Comparison of ENCODE assay signal across 21 mouse cellular contexts in genomic region chr4:41260691-41261090, GRCm38 (mm10). TPM values are rescaled to one million over a fixed set of nuclear protein-coding genes. Genes with fewer than 3 reads are reported as not detected.
DNase-seq lines count a peak whose midpoint lies in the region; TF ChIP-seq lines count a peak whose summit lies in the region.
"Had no signal": no experiment of that assay in that cellular context is flagged by ENCODE, and none has a peak within 500 bp of the region (broad histone marks: within the 10 kb centered on the region; RNA-seq: fewer than 3 reads in every experiment).

No protein-coding gene starts in this region.

- H3K4me3 ChIP-seq in layer of hippocampus, adult 2 months, result no peak overlapping the region
- H3K4me3 ChIP-seq: embryonic facial prominence, embryonic 13.5 days; embryonic facial prominence, embryonic 15.5 days; erythroblast, embryonic 14.5 days; forebrain, embryonic 10.5 days; forebrain, embryonic 12.5 days had no signal

- H3K27ac ChIP-seq in layer of hippocampus, adult 2 months, result no peak overlapping the region
- H3K27ac ChIP-seq: embryonic facial prominence, embryonic 13.5 days; embryonic facial prominence, embryonic 15.5 days; forebrain, embryonic 10.5 days; forebrain, embryonic 12.5 days had no signal

- DNase-seq in adrenal gland, adult 2 months, result peak; percentile 29
- no peak for DNase-seq in adrenal gland, postnatal 14 days
- DNase-seq in layer of hippocampus, adult 2 months (ENCODE audit: low spot score in 2 of 2), result no peak
- no peak for DNase-seq in layer of hippocampus, adult 11-12 months (ENCODE audit: low spot score)
- DNase-seq in NIH3T3 (ENCODE audit: low read depth), result peak; percentile 32
- no peak for DNase-seq in cerebellum, adult 9-11 months
- DNase-seq in cerebellum, postnatal 25 days, result no peak
- DNase-seq: adrenal gland, adult 8-10 months; adrenal gland, postnatal 25 days; B cell, adult 2 months; cerebellum, adult 11 months; cerebellum, adult 18-20 months; cerebellum, adult 8-10 months; cerebellum, postnatal 10 days; cerebellum, postnatal 36 days; embryo, embryonic 11 days had no signal

- TF ChIP-seq CTCF in layer of hippocampus, adult 2 months (conservative IDR thresholded peaks at IDR 0.05), result 0 out of 2 replicates have a peak, but pooled peaks have one; percentile 5

RNA-seq across cellular contexts. Expression of gene Ubap2, which starts 14.3 kb away (rescaled TPM):
- 10 to 100 TPM; 34.4 to 42.4 TPM for total RNA-seq in adrenal gland, adult 2 months (2021)
- 206 and 245 TPM in 2 replicates for polyA plus RNA-seq in adrenal gland, adult 2 months (2012; rRNA removed)
- total RNA-seq in adrenal gland, postnatal 14 days (2021), result 42.1 and 44.8 TPM in 2 replicates
- 10 to 100 TPM; 40.9 to 45.0 TPM for total RNA-seq in layer of hippocampus, adult 2 months (2021)

RNA-seq across cellular contexts. Expression of gene Dcaf12, which starts 54.0 kb away (rescaled TPM):
- total RNA-seq in adrenal gland, adult 2 months (2021), result 10 to 100 TPM; 44.5 to 49.4 TPM
- 22.1 and 26.0 TPM in 2 replicates for polyA plus RNA-seq in adrenal gland, adult 2 months (2012; rRNA removed)
- total RNA-seq in adrenal gland, postnatal 14 days (2021), result 53.7 and 57.3 TPM in 2 replicates
- total RNA-seq in layer of hippocampus, adult 2 months (2021), result 10 to 100 TPM; 41.0 to 41.4 TPM

Comparison
In these comparisons a context has a peak if more than half of its experiments do, and no peak if none do; other contexts are left out.
1. DNase-seq: peak in adrenal gland, adult 2 months (single experiment) and NIH3T3 (single experiment); none in adrenal gland, postnatal 14 days (single experiment), layer of hippocampus, adult 2 months (0 of 2), layer of hippocampus, adult 11-12 months (single experiment), cerebellum, adult 9-11 months (single experiment) and cerebellum, postnatal 25 days (0 of 2).